Mouse (Mus musculus) urinary bladder, postnatal 14 days (tissue): ENCODE results near the gene Lrig1.

Source experiments
- DNase-seq: peaks from one replicate; pipeline ENCODE4 v3.0.0; 2021; ENCODE audit warnings: low spot score

The Lrig1 gene

GRCm38 (mm10) chr6:94618671-94619070 lies 81.3 kb downstream of the Lrig1 start:
- no peak for DNase-seq

DNA sequence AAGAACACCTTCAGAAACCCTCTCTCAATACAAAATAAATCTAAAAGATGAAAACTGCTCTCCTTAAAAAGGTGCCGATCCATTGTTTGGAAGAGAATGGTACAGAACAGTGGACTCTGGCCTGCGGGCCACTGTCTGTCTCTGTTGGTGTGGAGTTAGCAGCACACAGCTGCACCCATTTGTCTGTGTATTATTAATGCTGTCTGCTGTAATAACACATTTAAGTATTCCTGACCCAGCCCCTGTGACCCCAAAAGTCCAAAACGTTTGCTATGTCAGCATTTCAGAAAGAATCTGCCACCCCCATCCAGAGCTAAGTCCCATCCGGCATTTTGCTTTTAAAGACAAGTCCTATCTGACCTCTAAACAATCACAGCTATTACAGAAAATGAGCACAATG lies 84.0 kb downstream of the Lrig1 start:
- no peak for DNase-seq

GRCm38 (mm10) chr6:94614346-94614745 lies 85.6 kb downstream of the Lrig1 start:
- no peak for DNase-seq

- DNase-seq: no peak
Measured at GRCm38 (mm10) chr6:94613235-94613895, 86.6 kb downstream of the Lrig1 start.

GRCm38 (mm10) chr6:94604546-94604945 lies 95.4 kb downstream of the Lrig1 start:
- no peak for DNase-seq

DNA sequence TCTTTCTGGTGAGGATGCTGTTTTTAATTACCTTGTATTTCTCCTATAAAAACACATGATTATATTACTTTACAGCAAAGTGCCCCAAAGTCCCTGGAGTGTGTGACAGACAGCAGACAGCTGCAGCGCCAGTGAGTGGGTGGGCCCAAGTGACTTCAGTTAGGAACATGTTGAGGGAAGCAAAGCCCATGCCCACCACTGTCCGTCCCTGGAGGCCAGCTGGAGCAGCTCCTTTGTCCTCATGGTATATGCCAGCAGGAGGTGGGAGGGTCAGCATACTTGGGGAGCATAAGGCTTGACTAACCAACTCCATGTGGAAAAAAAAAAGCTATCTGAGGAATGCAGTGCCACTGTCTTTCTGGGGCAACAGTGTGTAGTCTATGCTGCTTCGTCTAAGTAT lies 95.9 kb downstream of the Lrig1 start:
- no peak for DNase-seq

GRCm38 (mm10) chr6:94601811-94602210 lies 98.1 kb downstream of the Lrig1 start:
- no peak for DNase-seq

GRCm38 (mm10) chr6:94601101-94601500 lies 98.9 kb downstream of the Lrig1 start:
- no peak for DNase-seq

- DNase-seq: no peak
Measured at GRCm38 (mm10) chr6:94599016-94599415, 100.9 kb downstream of the Lrig1 start.

- DNase-seq: no peak
Measured at GRCm38 (mm10) chr6:94598421-94598820, 101.5 kb downstream of the Lrig1 start.

DNA sequence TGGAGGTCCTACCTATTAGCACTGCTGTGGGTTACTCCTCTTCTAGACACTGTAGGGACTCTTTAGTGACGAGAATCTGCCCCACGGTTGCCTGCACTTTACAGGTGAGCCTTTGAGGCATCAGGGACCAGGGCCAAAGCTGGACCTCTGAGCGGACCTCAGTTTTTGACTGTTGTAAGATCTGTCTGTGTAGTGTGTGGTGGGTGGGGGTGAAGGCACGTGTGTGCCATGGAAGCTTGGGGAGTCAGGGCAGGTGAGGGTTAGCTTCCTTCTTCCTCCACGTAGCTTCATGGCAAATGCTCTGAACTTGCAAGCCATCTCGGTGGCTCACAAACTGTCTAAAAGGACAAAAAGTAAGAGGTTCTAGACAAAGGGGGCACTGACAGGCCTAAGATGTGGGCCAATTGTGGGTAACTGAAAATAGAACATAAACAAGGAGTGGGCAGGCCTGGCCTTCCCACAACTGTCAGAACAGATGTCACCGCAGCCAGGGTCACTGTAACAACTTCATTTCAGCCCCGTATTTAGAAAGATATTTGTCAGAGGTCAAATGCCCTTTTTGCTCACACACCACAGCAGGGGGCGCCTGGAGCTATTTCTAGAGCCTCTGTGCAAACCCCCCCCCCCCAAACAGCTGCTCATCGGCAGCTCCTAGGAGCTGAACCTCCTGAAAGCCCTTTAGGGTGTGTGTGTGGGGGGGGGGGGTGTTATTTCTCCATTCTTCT lies 103.0 kb downstream of the Lrig1 start:
- DNase-seq: no peak

- DNase-seq: no peak
Measured at GRCm38 (mm10) chr6:94596051-94596760, 103.8 kb downstream of the Lrig1 start.

- DNase-seq: no peak
Measured at GRCm38 (mm10) chr6:94595206-94595605, 104.8 kb downstream of the Lrig1 start.

DNA sequence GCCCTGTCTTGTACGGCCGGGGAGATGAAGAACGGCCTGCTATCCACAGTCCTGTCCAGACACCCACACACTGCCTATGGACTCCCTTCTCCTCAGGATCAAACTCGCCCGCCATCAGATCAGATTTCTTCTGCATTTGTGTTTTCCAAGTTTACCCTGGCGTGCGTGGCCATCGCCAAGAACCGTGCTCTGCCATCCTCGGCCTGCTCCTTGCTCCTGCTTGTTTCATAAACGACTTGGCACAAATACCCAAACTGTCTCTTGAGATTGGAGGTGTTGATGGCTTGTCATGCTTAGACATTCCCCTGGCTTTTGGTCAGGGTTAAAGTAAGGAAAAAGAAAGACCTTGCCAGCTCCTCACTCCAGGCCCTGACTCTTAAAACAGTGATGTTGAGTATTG lies 105.2 kb downstream of the Lrig1 start:
- DNase-seq: no peak

GRCm38 (mm10) chr6:94594096-94594665 lies 105.8 kb downstream of the Lrig1 start:
- no peak for DNase-seq

GRCm38 (mm10) chr6:94592710-94593109 lies 107.2 kb downstream of the Lrig1 start:
- DNase-seq: no peak

DNA sequence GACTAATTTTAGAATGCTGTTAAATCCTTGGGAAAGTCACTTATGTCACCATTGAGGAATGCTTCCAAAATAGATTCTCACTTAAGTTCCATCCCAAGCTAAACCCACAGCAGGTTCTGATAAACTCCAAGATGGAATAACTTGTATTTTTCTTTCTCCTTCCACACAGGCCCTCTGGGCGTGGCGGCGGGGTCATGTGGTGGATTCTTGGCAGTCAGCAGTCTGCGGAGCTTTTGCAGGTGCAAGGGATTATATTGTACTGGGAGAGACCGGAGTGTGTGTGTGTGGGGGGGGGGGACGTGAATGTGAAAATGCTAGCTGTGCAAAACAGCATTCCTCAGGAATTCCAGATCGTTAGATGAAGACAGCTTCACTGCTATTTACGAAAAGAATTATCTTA lies 107.7 kb downstream of the Lrig1 start:
- DNase-seq: no peak

DNA sequence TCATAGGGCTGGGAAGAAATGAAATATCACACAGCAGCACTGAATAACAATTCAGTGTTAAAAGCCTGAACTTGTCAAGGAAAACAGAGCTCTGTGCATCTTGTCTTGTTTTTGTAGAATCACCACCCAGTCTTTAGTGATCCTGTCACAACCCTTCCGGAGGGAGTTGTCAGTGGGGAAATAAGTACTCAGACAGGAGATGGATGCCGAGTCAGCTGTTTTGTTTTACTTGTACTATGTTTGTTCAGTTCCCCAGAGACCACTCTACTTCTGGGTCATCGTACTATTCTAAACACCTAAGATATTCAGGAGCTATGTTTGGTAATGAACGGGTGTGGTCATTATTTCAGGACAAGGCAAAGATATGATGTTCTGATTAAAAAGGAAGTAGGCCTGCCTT lies 111.6 kb downstream of the Lrig1 start:
- DNase-seq: no peak

- DNase-seq: no peak
Measured at GRCm38 (mm10) chr6:94584976-94585375, 115.0 kb downstream of the Lrig1 start.

GRCm38 (mm10) chr6:94584147-94584695 lies 115.7 kb downstream of the Lrig1 start:
- no peak for DNase-seq

DNA sequence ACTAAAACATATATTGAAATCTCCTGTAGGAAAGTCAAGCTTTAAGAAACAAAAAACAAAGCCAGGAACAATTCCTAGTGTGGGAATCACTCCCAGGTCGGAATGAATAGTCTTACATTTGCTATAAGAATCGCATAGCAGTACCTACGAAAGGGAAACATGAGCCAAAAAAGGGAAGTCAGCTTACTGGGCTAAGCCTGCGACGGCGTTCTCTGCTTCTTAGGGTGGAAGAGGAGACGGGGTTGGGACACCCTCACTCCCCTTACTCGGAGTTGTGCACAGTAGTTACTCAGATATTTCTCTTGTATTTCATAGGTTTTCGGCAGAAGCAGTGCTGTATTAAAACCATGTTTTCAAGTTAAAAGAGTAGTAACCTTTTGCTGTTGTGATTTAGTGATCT lies 117.9 kb downstream of the Lrig1 start:
- no peak for DNase-seq

GRCm38 (mm10) chr6:94577991-94578390 lies 122.0 kb downstream of the Lrig1 start:
- DNase-seq: no peak
